Mouse (Mus musculus) stomach, postnatal 0 days (tissue): Measurements from ENCODE around the gene Actn1.
A peak's percentile ranks its signal among the peaks of the same experiment; 100 is the strongest.

Source experiments
- CTCF ChIP-seq: IDR thresholded peaks from 2 replicates; pipeline ENCODE4 v1.5.1; 2016; ENCODE audit warnings: antibody characterized with exemption, low read depth, mild to moderate bottlenecking, moderate library complexity
- EP300 ChIP-seq: optimal IDR thresholded peaks from 2 replicates; pipeline ENCODE3; 2016; ENCODE audit warnings: antibody characterized with exemption

- TF ChIP-seq CTCF = peak; percentile 65
- TF ChIP-seq EP300 = no peak
Observed at GRCm38 (mm10) chr12:80129531-80129930, 130.6 kb downstream of the Actn1 start.
